Mouse (Mus musculus): ENCODE data around the gene Rps15.
"Not testable (repeated sequence)": the region's sequence is repeated elsewhere in the genome, so short reads cannot be mapped to it uniquely, and the experiment has no call there.

Rps15 gene

DNA sequence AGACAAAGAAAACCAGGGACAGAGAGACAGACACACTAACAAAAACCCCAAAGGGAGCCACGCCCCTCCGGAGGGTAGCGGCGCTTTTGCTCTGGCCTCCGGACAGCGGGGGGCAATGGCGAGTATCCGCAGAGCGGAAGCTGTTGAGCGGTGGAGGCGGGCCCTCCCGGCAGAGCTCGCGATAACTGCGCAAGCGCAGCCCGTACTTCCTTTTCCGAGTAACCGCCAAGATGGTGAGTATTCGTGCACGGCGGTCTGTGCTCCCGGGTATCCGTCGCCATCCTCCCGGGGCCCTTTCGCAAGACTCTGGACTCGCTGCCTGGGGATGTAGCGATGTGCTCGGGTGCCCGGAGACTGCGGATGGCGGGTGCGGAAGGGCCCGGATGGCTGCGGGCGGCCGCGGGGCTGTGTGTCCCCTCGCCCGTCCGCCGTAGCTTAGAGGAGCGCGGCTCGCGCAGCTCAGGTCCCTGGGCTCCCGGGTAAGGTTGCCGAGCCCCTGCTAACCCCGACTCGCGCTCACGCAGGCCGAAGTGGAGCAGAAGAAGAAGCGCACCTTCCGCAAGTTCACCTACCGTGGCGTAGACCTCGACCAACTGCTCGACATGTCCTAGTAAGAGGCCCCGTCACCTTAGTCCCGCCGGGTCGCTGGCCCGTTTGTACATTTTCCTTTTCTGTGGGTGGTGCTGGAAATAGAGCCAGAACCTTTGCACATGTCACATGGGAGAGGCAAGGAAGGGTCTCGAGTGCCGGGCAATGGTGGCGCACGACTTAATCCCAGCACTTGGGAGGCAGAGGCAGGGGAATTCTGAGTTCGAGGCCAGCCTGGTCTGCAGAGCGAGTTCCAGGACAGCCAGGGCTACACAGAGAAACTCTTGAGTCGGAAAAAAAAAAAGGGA is at the start of gene Rps15:
Gene Rps15 (plus strand): TSS at position 203 of the 896 bp plus-strand sequence.
- peak; percentile 71 for DNase-seq (ENCODE audit: low spot score)

GRCm38 (mm10) chr10:80242607-80243006 is 49.6 kb upstream of the Rps15 start:
- no peak for DNase-seq (ENCODE audit: low spot score)

- DNase-seq (ENCODE audit: low spot score) = no peak
These were observed 47.4 kb upstream of the Rps15 start for GRCm38 (mm10) chr10:80244791-80245399.

- no peak for DNase-seq (ENCODE audit: low spot score)
These were observed 46.7 kb upstream of the Rps15 start for GRCm38 (mm10) chr10:80245600-80245999.

GRCm38 (mm10) chr10:80247849-80248248 is 44.4 kb upstream of the Rps15 start:
- no peak for DNase-seq (ENCODE audit: low spot score)

DNA sequence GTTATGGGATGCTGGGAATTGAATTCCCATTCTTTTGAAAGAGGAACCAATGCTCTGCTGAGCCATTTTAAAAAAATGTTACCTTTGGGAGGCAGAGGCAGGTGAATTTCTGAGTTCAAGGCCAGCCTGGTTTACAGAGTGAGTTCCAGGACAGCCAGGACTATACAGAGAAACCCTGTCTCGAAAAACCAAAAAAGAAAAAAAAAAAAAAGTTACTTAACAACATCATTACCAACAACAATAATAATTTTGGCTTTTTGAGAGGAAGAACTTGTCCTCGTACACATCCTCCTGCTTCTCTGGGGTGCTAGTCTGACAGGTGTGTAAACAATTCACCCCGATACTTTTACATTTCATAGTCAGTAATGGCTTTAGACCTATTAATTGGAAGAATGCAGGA is 43.8 kb upstream of the Rps15 start:
- DNase-seq (ENCODE audit: low spot score) = not testable (repeated sequence)

DNA sequence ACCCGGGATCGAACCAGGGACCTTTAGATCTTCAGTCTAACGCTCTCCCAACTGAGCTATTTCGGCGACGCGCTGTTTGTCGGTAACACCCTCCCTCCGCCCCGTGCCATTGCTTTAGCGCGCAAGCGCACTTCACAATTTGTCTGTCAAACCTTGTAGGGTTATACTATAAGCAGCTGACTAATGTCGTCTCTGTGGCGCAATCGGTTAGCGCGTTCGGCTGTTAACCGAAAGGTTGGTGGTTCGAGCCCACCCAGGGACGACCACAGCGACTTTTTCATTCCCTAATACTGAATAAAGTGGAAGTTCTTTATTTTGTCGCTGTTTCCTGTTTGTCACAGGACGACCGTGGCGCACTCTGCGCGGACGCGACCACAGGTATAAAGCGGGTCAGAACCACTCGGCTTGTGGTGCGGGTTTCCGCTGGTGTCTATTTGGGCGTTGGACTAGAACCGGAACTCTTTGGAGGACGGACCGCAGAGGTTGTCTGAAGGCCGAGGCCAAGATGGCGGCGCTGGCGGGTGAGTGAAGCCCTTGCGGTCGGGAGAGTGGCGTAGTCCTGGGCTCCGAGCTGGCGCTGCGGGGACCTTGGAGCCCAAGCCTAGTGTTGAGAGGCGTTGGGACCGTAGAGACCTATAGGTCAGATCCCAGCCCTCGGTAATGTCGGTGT is 43.1 kb upstream of the Rps15 start, which contains the start of gene Ndufs7:
Gene Ndufs7 (plus strand): TSS at position 151 of the 670 bp plus-strand sequence.
- DNase-seq (ENCODE audit: low spot score) = peak; percentile 75

GRCm38 (mm10) chr10:80250059-80250458 is 42.2 kb upstream of the Rps15 start:
- DNase-seq (ENCODE audit: low spot score) = no peak

- DNase-seq (ENCODE audit: low spot score) = no peak
These were observed 41.7 kb upstream of the Rps15 start for GRCm38 (mm10) chr10:80250573-80250972.

GRCm38 (mm10) chr10:80252011-80252410 is 40.2 kb upstream of the Rps15 start:
- DNase-seq (ENCODE audit: low spot score) = no peak

GRCm38 (mm10) chr10:80252493-80253274 is 39.6 kb upstream of the Rps15 start:
- no peak for DNase-seq (ENCODE audit: low spot score)

GRCm38 (mm10) chr10:80253551-80253950 is 38.7 kb upstream of the Rps15 start:
- DNase-seq (ENCODE audit: low spot score) = no peak

DNA sequence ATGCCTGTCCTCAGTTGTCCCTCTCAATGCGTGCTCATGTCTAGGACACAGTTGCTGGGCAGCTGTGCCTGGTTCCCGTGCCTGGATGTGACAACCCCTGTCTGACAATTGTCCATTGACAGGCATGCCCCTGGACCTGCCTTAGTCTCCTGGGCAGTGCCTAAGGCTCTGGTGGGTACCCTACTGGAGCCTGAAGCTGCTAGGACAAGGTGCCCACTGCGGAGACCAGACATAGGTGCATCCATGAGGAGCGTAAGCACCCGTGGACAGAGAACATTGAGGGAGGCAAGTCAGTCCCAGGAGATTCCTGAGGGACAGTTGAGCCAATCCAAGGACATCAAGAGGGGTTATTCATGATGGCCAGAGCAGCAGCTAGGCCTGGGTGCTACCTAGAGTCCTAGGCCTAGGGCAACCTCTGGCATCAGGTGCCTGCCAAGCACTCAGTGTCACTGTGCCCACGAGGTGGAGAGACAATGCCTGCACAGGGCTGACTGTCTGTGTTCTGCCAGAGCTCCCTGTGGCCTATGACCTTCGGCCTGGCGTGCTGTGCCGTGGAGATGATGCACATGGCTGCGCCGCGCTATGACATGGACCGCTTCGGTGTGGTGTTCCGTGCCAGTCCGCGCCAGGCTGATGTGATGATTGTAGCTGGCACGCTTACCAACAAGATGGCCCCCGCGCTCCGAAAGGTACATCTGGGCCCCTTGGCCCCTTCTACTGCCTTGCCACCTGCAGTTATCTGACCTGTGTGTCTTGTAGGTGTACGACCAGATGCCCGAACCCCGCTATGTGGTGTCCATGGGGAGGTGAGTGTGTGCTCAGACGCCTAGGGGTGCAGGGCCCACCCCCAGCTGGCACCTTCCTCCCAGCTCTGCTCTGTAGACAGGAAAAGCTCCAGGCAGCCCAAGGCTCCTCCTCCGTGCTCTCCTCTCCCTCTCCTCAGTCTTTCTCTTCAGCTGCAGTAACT is 37.6 kb upstream of the Rps15 start:
- no peak for DNase-seq (ENCODE audit: low spot score)

DNA sequence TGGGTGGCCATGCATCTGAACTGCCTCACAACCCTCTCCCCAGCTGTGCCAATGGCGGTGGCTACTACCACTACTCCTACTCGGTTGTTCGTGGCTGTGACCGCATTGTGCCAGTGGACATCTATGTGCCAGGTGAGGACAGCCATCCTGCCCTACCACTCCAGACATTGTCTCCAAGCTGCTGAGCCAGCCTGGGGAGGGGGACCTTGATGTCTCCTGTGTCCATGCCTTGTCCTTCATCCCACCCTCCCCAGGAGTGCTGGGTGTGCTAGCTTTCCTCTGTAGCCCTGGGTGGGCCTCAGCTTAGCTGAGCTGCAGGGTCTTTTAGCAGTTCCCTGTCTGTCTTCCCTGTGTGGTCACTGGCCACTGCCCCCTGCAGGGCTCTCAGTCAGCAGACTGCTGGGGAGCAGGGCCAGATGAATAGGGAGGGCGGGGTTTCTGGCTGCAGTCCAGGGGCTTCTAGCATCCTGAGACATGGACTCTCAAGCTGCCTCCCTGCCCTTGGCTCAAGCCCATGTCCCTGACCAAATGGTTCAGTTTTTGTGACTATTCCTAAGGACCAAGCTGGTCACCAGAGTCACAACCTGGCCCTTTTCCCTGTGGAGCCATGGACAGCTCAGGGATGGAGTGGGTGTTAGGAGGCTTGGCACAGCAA is 36.2 kb upstream of the Rps15 start:
- no peak for DNase-seq (ENCODE audit: low spot score)

- DNase-seq (ENCODE audit: low spot score) = no peak
These were observed 34.3 kb upstream of the Rps15 start for GRCm38 (mm10) chr10:80257936-80258335.

DNA sequence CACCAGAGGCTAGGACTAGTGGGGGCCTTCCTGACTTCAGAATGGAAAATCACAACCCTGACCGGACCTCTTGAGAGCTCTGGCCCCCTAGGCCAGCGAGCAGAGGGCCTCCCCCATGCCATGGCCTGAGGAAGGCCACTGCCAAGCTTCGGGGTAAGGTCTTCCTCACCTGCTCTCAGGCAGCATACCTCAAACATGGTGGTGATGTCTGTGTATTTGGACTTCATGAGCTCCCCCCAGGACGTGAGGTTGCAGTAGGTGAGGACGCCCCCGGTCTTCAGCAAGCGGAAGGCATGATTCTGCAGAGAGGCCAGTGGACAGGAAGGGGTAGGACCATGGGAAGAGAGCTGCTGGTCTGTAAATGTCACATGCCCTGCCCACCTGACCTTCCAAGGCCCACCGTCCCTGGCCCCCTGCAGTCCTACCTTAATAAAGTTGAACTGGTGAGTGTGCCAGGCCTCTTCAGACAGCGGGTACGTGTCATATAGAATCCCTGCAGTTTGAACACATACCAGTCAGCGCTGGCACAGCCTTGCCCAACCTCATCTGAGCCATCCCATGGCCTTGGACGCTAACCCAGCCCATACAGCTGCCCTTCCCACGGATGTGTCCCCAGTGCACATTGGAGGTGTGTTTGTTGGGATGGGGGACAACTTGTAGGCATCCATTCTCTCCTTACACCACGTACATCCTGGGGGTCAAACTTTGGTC is 33.3 kb upstream of the Rps15 start:
- no peak for DNase-seq (ENCODE audit: low spot score)

GRCm38 (mm10) chr10:80259463-80259805 is 32.8 kb upstream of the Rps15 start:
- DNase-seq (ENCODE audit: low spot score) = no peak

- DNase-seq (ENCODE audit: low spot score) = no peak
These were observed 32.2 kb upstream of the Rps15 start for GRCm38 (mm10) chr10:80259861-80260641.
